Mouse (Mus musculus) limb, embryonic 11.5 days (tissue): Measurements from ENCODE around the gene Atpaf1. TPM values are rescaled to one million over a fixed set of nuclear protein-coding genes. Genes with fewer than 3 reads are reported as not detected.

ENCODE experiments used
- ATAC-seq: fragments of 200-750 bp; cut with Nextera tagmentation; 2 replicates; pipeline ENCODE4 v1.8.0; 2017; ENCODE audit warnings: low read depth; ENCODE audit not compliant: insufficient number of reproducible peaks, low FRiP score, low TSS enrichment
- DNase-seq: peaks from one replicate; pipeline ENCODE4 v3.0.0-alpha.2; 2015; ENCODE audit warnings: low spot score
- H3K27ac ChIP-seq: fragments of 300-500 bp; sonication (generic); replicated peaks from 2 replicates; pipeline ENCODE4 v1.5.1; 2014; ENCODE audit warnings: low read depth, mild to moderate bottlenecking, low read length
- H3K27me3 ChIP-seq: fragments of 300-500 bp; sonication (generic); 2 replicates; pipeline ENCODE4 v1.6.1; 2014; ENCODE audit warnings: mild to moderate bottlenecking, low read length, mixed read lengths; ENCODE audit not compliant: control insufficient read depth, insufficient read depth
- H3K36me3 ChIP-seq: fragments of 300-500 bp; sonication (generic); 2 replicates; pipeline ENCODE4 v1.6.1; 2014; ENCODE audit warnings: mild to moderate bottlenecking, low read length, moderate library complexity, mixed read lengths; ENCODE audit not compliant: control insufficient read depth, insufficient read depth
- H3K4me1 ChIP-seq: fragments of 300-500 bp; sonication (generic); 2 replicates; pipeline ENCODE4 v1.6.1; 2014; ENCODE audit warnings: low read length, mixed read lengths; ENCODE audit not compliant: control insufficient read depth, insufficient read depth
- H3K4me2 ChIP-seq: fragments of 300-500 bp; sonication (generic); 2 replicates; pipeline ENCODE4 v1.6.1; 2014; ENCODE audit warnings: low read depth, mild to moderate bottlenecking, moderate library complexity; ENCODE audit not compliant: severe bottlenecking
- H3K4me3 ChIP-seq: fragments of 300-500 bp; sonication (generic); 2 replicates; pipeline ENCODE4 v1.5.1; 2014; ENCODE audit warnings: low read depth, low read length
- H3K9ac ChIP-seq: fragments of 300-500 bp; sonication (generic); 2 replicates; pipeline ENCODE4 v1.6.1; 2014; ENCODE audit warnings: mild to moderate bottlenecking, low read length
- H3K9me3 ChIP-seq: fragments of 300-500 bp; sonication (generic); 2 replicates; pipeline ENCODE4 v1.6.1; 2016; ENCODE audit warnings: low read length; ENCODE audit not compliant: control insufficient read depth
- WGBS: fragments of 180-500 bp; shearing (Covaris S2); extraction: QIAGEN DNeasy Blood & Tissue Kit; methylation state at CpG from one replicate; pipeline ENCODE4 v1.1.7; 2014; 5-methylcytosine and 5-hydroxymethylcytosine counted together
- polyA plus RNA-seq: library from polyadenylated mRNA; unstranded; fragments of >200 nt; fragmentation: Nextera tagmentation; extraction: Ambion mirVana; gene quantifications from 2 replicates; pipeline ENCODE4 v1.2.1, GENCODE M21; 2014

Gene Atpaf1
- polyA plus RNA-seq, 1 experiment from 2014 or later, result 58.7 TPM

DNA sequence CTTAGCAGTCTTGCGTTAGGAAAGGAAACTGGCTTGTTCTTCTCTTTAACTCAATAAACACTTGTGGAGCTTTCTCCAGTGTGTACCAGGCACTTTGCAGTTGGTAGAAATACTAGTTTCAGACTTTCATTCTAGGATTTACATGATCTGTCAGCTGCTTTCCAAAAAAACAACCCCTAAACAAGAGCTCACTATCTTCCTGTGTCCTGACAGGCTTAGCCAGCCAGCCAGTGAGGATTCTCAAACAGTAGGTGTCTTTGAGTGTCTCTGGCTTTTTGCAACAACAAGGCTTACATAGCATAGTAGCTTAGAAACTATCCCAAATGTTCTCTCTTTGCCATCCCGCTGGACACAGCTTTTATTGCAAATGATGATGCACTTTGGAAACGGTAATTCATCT is 30.5 kb upstream of the Atpaf1 start:
- Histone ChIP-seq H3K9ac (no peak overlapping the region), H3K4me3 (no peak overlapping the region), H3K27ac (no peak overlapping the region), H3K4me2 (no peak overlapping the region), H3K27me3 (no peaks in the 10 kb centered on the region), H3K36me3 (peaks cover 7% of the 10 kb centered on the region; the same call in 1 of the 2 replicates), H3K4me1 (no peaks in the 10 kb centered on the region), H3K9me3 (no peaks in the 10 kb centered on the region)
- DNase-seq (no peak), ATAC-seq (no peak)
- 91% methylated on average over 3 of the region's 3 CpGs for WGBS

DNA sequence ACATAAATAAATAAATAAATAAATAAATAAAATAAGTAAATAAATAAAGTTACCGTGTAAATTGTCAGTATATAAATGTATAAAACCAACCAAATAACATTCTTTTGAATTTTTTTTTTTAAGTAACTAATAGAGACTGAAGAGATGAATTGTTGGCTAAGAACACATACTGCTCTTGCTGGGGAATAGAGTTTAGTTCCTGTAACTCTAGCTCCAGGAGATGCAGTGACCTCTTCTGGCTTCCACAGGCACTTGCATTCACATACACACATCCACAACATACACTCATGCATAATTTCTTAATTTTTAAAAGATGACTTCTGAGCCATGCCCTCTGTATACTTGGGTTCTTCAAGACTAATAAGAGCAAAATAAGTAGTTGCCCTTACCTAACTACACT is 29.8 kb upstream of the Atpaf1 start:
- H3K4me2 ChIP-seq, result no peak overlapping the region
- peaks cover 9% of the 10 kb centered on the region; the same call in 1 of the 2 replicates for H3K36me3 ChIP-seq
- H3K9me3 ChIP-seq, result no peaks in the 10 kb centered on the region
- H3K4me3 ChIP-seq, result no peak overlapping the region
- 87% methylated on average over 1 of the region's 1 CpGs for WGBS
- H3K27ac ChIP-seq, result no peak overlapping the region
- no peaks in the 10 kb centered on the region for H3K4me1 ChIP-seq
- DNase-seq, result no peak
- H3K9ac ChIP-seq, result no peak overlapping the region
- H3K27me3 ChIP-seq, result no peaks in the 10 kb centered on the region
- ATAC-seq, result no peak

DNA sequence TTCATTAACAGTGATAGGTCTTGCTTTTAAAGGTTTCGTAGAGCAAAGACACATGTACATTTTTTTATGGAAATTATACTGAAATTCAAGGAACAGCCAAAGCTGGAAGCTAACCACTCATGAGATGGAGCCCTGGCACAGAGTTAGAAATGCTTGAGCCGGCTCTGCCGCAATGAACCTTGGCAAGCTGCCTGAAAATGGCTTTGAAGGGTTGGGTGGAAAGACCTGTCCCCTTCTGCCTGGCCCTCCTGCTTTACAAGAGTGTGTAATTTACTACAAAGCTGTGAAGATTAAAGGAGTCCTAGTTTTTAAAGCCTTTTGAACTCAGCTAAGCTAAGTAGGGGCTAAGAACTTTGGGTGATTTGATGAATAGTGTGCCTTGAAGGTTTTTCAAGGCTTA is 23.4 kb upstream of the Atpaf1 start:
- Histone ChIP-seq H3K36me3 (peaks cover 7% of the 10 kb centered on the region; the same call in 1 of the 2 replicates), H3K27me3 (no peaks in the 10 kb centered on the region), H3K4me1 (no peaks in the 10 kb centered on the region), H3K27ac (no peak overlapping the region), H3K9ac (no peak overlapping the region), H3K4me2 (no peak overlapping the region), H3K9me3 (no peaks in the 10 kb centered on the region), H3K4me3 (no peak overlapping the region)
- 44% methylated on average over 3 of the region's 3 CpGs for WGBS
- ATAC-seq, result no peak
- DNase-seq, result no peak

DNA sequence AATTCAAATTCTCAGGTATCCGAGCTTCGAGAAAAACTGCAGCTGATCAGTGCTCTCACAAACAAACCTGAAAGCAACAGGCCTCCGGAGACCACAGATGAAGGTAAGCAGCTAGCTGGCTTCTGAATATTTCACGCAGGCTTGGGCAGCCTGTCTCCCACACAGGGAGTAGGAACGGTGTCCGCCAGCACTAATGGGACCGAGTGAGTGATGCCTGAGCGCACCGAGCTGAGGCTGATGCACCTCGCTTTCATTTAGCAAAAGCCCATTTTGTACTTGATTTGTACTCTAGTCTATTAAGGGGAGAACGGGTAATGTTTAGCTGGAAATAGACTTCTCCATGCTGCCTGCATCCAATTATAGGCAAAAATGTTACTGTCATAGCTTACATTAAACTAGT is 20.0 kb upstream of the Atpaf1 start:
- no peaks in the 10 kb centered on the region for H3K27me3 ChIP-seq
- H3K4me1 ChIP-seq, result no peaks in the 10 kb centered on the region
- H3K9ac ChIP-seq, result no peak overlapping the region
- no peak for ATAC-seq
- H3K4me2 ChIP-seq, result no peak overlapping the region
- 92% methylated on average over 11 of the region's 11 CpGs for WGBS
- no peak overlapping the region for H3K4me3 ChIP-seq
- no peak for DNase-seq
- H3K9me3 ChIP-seq, result no peaks in the 10 kb centered on the region
- H3K36me3 ChIP-seq, result peaks cover 3% of the 10 kb centered on the region; the same call in 1 of the 2 replicates
- H3K27ac ChIP-seq, result no peak overlapping the region

DNA sequence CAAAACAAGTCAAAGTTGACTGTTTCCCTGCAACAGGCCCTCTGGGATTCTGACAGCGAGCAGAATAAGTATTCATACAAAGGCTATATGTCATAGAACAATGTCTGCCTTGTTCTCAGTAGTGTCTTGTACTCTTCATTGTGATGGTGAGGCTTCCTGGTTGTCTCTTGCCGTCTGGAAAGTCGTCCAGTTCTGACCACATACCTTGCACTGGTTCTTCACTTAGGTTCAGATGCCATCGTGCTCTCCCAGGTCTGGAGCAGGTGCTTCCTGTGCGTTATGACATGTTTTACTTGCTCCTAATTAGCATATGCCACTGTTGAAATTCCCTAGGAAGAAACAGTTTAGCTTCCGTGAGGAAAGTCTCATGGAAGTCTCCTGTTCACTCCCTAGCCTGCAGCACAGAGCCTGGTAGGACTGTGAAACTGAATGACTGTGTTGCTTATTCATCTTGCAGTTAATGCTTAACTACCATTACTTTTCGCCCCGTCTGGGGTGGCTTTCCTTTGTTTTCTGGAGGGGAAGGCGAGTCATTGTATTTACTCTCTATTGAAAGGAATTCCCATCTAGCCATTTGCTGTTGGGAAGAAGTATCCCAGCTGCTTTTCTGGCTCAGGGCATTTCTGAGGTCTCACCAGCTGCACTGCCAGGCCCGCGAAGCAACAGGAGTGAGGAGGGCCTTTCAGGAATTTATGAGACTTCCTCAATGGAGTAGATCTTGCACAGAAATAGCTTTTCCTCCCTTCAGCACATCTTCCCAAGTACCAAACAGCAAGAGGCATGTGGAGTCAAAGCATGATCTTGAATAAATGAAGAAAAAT is 16.8 kb upstream of the Atpaf1 start:
- no peak for ATAC-seq

DNA sequence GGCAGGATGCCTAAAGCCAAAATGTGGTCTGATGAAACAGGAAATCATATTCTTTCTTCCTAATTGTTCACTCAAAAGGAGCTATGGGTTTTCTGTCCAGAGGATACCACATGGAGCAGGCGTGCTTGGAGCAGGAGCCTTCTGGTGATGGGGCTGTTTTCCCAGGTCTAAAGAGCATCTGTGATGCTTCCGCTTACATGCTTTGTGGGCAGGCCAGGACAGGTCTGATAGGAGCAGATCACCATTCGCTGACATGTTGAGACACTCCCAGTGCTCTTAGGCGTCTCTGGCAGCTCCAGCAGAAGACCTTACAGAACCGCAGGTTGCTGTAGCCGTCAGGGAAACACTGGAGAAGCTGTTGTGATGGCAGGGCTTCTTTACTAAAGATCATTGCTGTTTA is 9.6 kb upstream of the Atpaf1 start:
- Histone ChIP-seq H3K27me3 (no peaks in the 10 kb centered on the region), H3K27ac (no peak overlapping the region), H3K36me3 (no peaks in the 10 kb centered on the region), H3K9ac (no peak overlapping the region), H3K4me1 (no peaks in the 10 kb centered on the region), H3K9me3 (no peaks in the 10 kb centered on the region), H3K4me3 (no peak overlapping the region), H3K4me2 (no peak overlapping the region)
- DNase-seq, result no peak
- 83% methylated on average over 6 of the region's 6 CpGs for WGBS
- ATAC-seq, result no peak

More for the DNA sequence above, 16.8 kb upstream of the Atpaf1 start:
- Histone ChIP-seq H3K27ac (no peak overlapping the region), H3K9me3 (no peaks in the 10 kb centered on the region), H3K27me3 (no peaks in the 10 kb centered on the region), H3K4me2 (no peak overlapping the region), H3K9ac (no peak overlapping the region), H3K36me3 (peaks cover 2% of the 10 kb centered on the region; the same call in 1 of the 2 replicates), H3K4me1 (no peaks in the 10 kb centered on the region), H3K4me3 (no peak overlapping the region)
- DNase-seq, result no peak
- WGBS, result 83% methylated on average over 11 of the region's 11 CpGs

DNA sequence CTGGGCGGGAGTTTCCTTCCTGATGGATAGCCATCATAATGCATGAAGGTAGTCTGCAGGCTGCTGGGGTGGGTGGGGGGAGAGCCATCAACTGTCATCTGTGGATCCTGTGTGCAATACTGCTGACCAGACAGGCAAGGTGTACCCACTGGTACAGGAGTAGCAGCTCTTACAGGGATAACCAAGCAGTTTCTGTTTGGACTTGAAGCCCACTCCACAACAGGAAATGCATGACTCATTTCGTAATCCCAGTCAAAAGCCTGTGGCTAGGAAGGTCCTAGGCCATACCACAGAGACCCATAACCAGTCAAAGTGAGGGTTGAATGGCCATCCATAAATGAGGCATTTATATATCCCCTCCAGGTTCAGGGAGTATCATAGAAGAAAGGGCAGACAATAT is 7.0 kb upstream of the Atpaf1 start:
- 88% methylated on average over 2 of the region's 2 CpGs for WGBS
- Histone ChIP-seq H3K27ac (no peak overlapping the region), H3K9me3 (no peaks in the 10 kb centered on the region), H3K4me2 (no peak overlapping the region), H3K9ac (no peak overlapping the region), H3K4me1 (no peaks in the 10 kb centered on the region), H3K4me3 (no peak overlapping the region), H3K36me3 (no peaks in the 10 kb centered on the region), H3K27me3 (no peaks in the 10 kb centered on the region)
- ATAC-seq (no peak), DNase-seq (no peak)

DNA sequence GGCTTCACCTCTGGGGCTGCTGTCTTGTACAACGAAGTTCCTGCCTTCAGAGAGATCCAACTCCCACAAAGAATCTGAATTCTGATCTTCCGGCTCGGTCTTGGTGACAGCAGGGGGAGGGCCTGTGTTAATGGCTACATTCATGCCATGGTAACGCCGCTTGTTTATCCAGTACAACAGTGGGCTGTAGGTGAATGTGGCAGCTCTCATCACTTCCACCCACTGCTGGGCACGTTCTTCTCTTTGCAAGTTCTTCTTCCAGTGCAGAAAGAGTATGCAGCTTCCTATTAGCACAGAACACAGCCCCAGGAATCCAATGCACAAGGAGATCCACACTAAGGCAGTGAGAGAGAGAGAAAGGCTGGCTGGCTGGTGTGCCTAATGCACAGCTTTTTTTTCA is 4.3 kb upstream of the Atpaf1 start:
- WGBS, result 65% methylated on average over 6 of the region's 6 CpGs

More for the DNA sequence above, 4.3 kb upstream of the Atpaf1 start:
- H3K4me3 ChIP-seq, result no peak overlapping the region
- H3K9me3 ChIP-seq, result no peaks in the 10 kb centered on the region
- no peak overlapping the region for H3K27ac ChIP-seq
- H3K9ac ChIP-seq, result no peak overlapping the region
- ATAC-seq, result no peak
- DNase-seq, result no peak
- H3K36me3 ChIP-seq, result no peaks in the 10 kb centered on the region
- no peak overlapping the region for H3K4me2 ChIP-seq
- no peaks in the 10 kb centered on the region for H3K4me1 ChIP-seq
- no peaks in the 10 kb centered on the region for H3K27me3 ChIP-seq
